Mouse (Mus musculus) spleen, adult 2 months (tissue): ENCODE data around the gene Tmem104.

Experiments
- CTCF ChIP-seq: fragments of 200-500 bp; IDR thresholded peaks from 2 replicates; pipeline ENCODE4 v1.5.1; 2011; ENCODE audit warnings: mild to moderate bottlenecking, inconsistent platforms; ENCODE audit not compliant: insufficient read depth, insufficient read length, insufficient replicate concordance; ENCODE audit errors: extremely low read depth
- POLR2A ChIP-seq: fragments of 200-500 bp; IDR thresholded peaks from 2 replicates; pipeline ENCODE4 v1.6.1; 2011; ENCODE audit warnings: low read depth, low read length, inconsistent platforms

DNA sequence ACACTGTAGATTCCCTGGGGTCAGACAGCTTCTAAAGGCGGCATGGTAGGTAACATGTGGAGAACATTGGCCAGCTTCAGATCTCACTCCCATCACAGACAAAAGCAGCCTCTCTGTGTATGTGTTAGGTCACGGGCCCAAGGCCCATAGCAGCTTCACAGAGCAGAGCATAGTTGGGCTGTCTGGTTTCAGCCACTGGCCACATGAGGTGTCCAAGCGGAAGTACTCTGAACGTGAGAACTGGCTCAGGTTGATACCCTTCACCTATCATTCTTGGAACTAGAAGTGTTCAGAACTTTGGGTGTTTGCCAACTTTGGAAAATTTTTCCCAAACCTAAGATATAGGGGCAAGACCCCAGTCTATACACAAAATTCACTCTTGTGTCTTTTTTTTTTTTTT, 17.9 kb upstream of the Tmem104 start:
- TF ChIP-seq CTCF: no peak
- no peak for TF ChIP-seq POLR2A
